Mouse (Mus musculus): ENCODE data around the gene Kdm3a.

GRCm38 (mm10) chr6:71590154-71590553 is 42.6 kb downstream of the Kdm3a start:
- TF ChIP-seq CTCF (IDR thresholded peaks at IDR 0.05; ENCODE audit: extremely low read depth, insufficient read length, insufficient replicate concordance, low read depth, low read length), result no peak
- TF ChIP-seq POLR2A (IDR thresholded peaks at IDR 0.05; ENCODE audit: low read depth, low read length), result no peak
